Mouse (Mus musculus) stomach, embryonic 14.5 days (tissue): ENCODE results near the gene Wfikkn1. TPM values are rescaled to one million over a fixed set of nuclear protein-coding genes. Genes with fewer than 3 reads are reported as not detected.
"Not testable (repeated sequence)": the region's sequence is repeated elsewhere in the genome, so short reads cannot be mapped to it uniquely, and the experiment has no call there.

Experiments used
- ATAC-seq: fragments of 200-750 bp; cut with Nextera tagmentation; 2 replicates; pipeline ENCODE4 v1.8.0; 2017; ENCODE audit warnings: low read depth, moderate TSS enrichment; ENCODE audit not compliant: insufficient number of reproducible peaks, insufficient read depth, low FRiP score
- H3K27ac ChIP-seq: fragments of 300-500 bp; sonication (generic); 2 replicates; pipeline ENCODE4 v1.5.1; 2014; ENCODE audit warnings: mild to moderate bottlenecking, low read length, moderate library complexity, mixed read lengths
- H3K27me3 ChIP-seq: fragments of 300-500 bp; sonication (generic); 2 replicates; pipeline ENCODE4 v1.6.1; 2014; ENCODE audit warnings: low read length, control low read depth, mixed read lengths; ENCODE audit not compliant: control insufficient read depth, insufficient read depth
- H3K36me3 ChIP-seq: fragments of 300-500 bp; sonication (generic); 2 replicates; pipeline ENCODE4 v1.6.1; 2014; ENCODE audit warnings: mild to moderate bottlenecking, control low read depth, low read length, moderate library complexity, mixed read lengths; ENCODE audit not compliant: control insufficient read depth, insufficient read depth
- H3K4me1 ChIP-seq: fragments of 300-500 bp; sonication (generic); 2 replicates; pipeline ENCODE4 v1.6.1; 2014; ENCODE audit warnings: low read length, control low read depth, mixed read lengths; ENCODE audit not compliant: control insufficient read depth, insufficient read depth
- H3K4me2 ChIP-seq: fragments of 300-500 bp; sonication (generic); replicated peaks from 2 replicates; pipeline ENCODE4 v1.6.1; 2014; ENCODE audit warnings: low read depth, low read length, control low read depth
- H3K4me3 ChIP-seq: fragments of 300-500 bp; sonication (generic); 2 replicates; pipeline ENCODE4 v1.5.1; 2014; ENCODE audit warnings: low read depth, low read length, control low read depth
- H3K9ac ChIP-seq: fragments of 300-500 bp; sonication (generic); replicated peaks from 2 replicates; pipeline ENCODE4 v1.6.1; 2014; ENCODE audit warnings: low read depth, mild to moderate bottlenecking, control low read depth, low read length, moderate library complexity, mixed read lengths
- H3K9me3 ChIP-seq: fragments of 300-500 bp; sonication (generic); 2 replicates; pipeline ENCODE4 v1.6.1; 2016; ENCODE audit warnings: low read depth, low read length, control low read depth; ENCODE audit not compliant: control insufficient read depth
- WGBS: fragments of 180-500 bp; shearing (Covaris S2); extraction: QIAGEN DNeasy Blood & Tissue Kit; methylation state at CpG from one replicate; pipeline ENCODE4 v1.1.7; 2014; 5-methylcytosine and 5-hydroxymethylcytosine counted together
- polyA plus RNA-seq: library from polyadenylated mRNA; unstranded; fragments of >200 nt; fragmentation: Nextera tagmentation; extraction: Ambion mirVana; gene quantifications from 2 replicates; pipeline ENCODE4 v1.2.1, GENCODE M21; 2014

Wfikkn1 gene
- polyA plus RNA-seq, 1 experiment from 2014 or later: 0.65 TPM

- WGBS: 1% methylated on average over 59 of the region's 59 CpGs
- H3K9me3 ChIP-seq: no peaks in the 10 kb centered on the region
- ATAC-seq: peak; percentile 94
- H3K4me3 ChIP-seq: peak overlapping the region; percentile 70
- peaks cover 9% of the 10 kb centered on the region; the same call in 1 of the 2 replicates for H3K4me1 ChIP-seq
- H3K36me3 ChIP-seq: peaks cover 13% of the 10 kb centered on the region
- H3K4me2 ChIP-seq: peak overlapping the region; percentile 91
- H3K27ac ChIP-seq: peak overlapping the region; percentile 94
- H3K27me3 ChIP-seq: no peaks in the 10 kb centered on the region
- peak overlapping the region; percentile 37 for H3K9ac ChIP-seq
Observed at GRCm38 (mm10) chr17:25875171-25876136, 5.2 kb downstream of the Wfikkn1 start.

- Histone ChIP-seq H3K27me3 (no peaks in the 10 kb centered on the region), H3K4me2 (peak within 1 kb of the TSS; percentile 91), H3K9me3 (no peaks in the 10 kb centered on the region), H3K36me3 (peaks cover 13% of the 10 kb centered on the region), H3K9ac (peak within 1 kb of the TSS; percentile 37), H3K4me1 (peaks cover 9% of the 10 kb centered on the region; the same call in 1 of the 2 replicates), H3K27ac (peak within 1 kb of the TSS; percentile 94), H3K4me3 (peak within 1 kb of the TSS; percentile 70)
- under 1% methylated on average over 25 of the region's 25 CpGs for WGBS
- peak; percentile 70; the same call in 1 of the 2 replicates for ATAC-seq
Observed at GRCm38 (mm10) chr17:25874721-25875170, 5.9 kb downstream of the Wfikkn1 start, which contains the start of gene Mettl26. Gene Mettl26, plus strand, starts transcription at chr17:25875074.

GRCm38 (mm10) chr17:25874148-25874720 lies 6.4 kb downstream of the Wfikkn1 start:
- Histone ChIP-seq H3K4me2 (peak overlapping the region; percentile 91), H3K4me1 (peaks cover 9% of the 10 kb centered on the region; the same call in 1 of the 2 replicates), H3K4me3 (peak overlapping the region; percentile 70), H3K9ac (peak overlapping the region; percentile 33; the same call in 1 of the 2 replicates), H3K9me3 (no peaks in the 10 kb centered on the region), H3K27ac (peak overlapping the region; percentile 94), H3K36me3 (peaks cover 13% of the 10 kb centered on the region), H3K27me3 (no peaks in the 10 kb centered on the region)
- WGBS: 5% methylated on average over 14 of the region's 14 CpGs
- ATAC-seq: no peak

- Histone ChIP-seq H3K36me3 (peaks cover 11% of the 10 kb centered on the region), H3K27me3 (no peaks in the 10 kb centered on the region), H3K4me2 (peak overlapping the region; percentile 91), H3K4me1 (peaks cover 14% of the 10 kb centered on the region; the same call in 1 of the 2 replicates), H3K4me3 (no peak overlapping the region), H3K9me3 (no peaks in the 10 kb centered on the region), H3K27ac (no peak overlapping the region), H3K9ac (no peak overlapping the region)
- no peak for ATAC-seq
- 65% methylated on average over 11 of the region's 11 CpGs for WGBS
Observed at GRCm38 (mm10) chr17:25873405-25874147, 7.1 kb downstream of the Wfikkn1 start.

- Histone ChIP-seq H3K9me3 (no peaks in the 10 kb centered on the region), H3K36me3 (peaks cover 2% of the 10 kb centered on the region), H3K27ac (no peak overlapping the region), H3K27me3 (no peaks in the 10 kb centered on the region), H3K4me2 (no peak overlapping the region), H3K4me3 (no peak overlapping the region), H3K4me1 (peaks cover 16% of the 10 kb centered on the region), H3K9ac (no peak overlapping the region)
- WGBS: 84% methylated on average over 3 of the region's 3 CpGs
- no peak for ATAC-seq
Observed at GRCm38 (mm10) chr17:25872676-25873075, 8.0 kb downstream of the Wfikkn1 start.

GRCm38 (mm10) chr17:25871566-25871965 lies 9.1 kb downstream of the Wfikkn1 start:
- not testable (repeated sequence) for ATAC-seq, H3K4me2 ChIP-seq, H3K4me3 ChIP-seq, H3K9me3 ChIP-seq, H3K9ac ChIP-seq, H3K27ac ChIP-seq, H3K27me3 ChIP-seq, H3K36me3 ChIP-seq
- peaks cover 18% of the 10 kb centered on the region for H3K4me1 ChIP-seq

- no peak overlapping the region for H3K4me3 ChIP-seq
- H3K9me3 ChIP-seq: no peaks in the 10 kb centered on the region
- no peak overlapping the region for H3K9ac ChIP-seq
- no peak overlapping the region for H3K27ac ChIP-seq
- no peaks in the 10 kb centered on the region for H3K36me3 ChIP-seq
- WGBS: 83% methylated on average over 2 of the region's 2 CpGs
- no peaks in the 10 kb centered on the region for H3K27me3 ChIP-seq
- ATAC-seq: no peak
- H3K4me1 ChIP-seq: peaks cover 10% of the 10 kb centered on the region; the same call in 1 of the 2 replicates
- H3K4me2 ChIP-seq: no peak overlapping the region
Observed at GRCm38 (mm10) chr17:25869954-25870353, 10.7 kb downstream of the Wfikkn1 start.

- no peak overlapping the region for H3K4me3 ChIP-seq
- no peak overlapping the region for H3K9ac ChIP-seq
- H3K27ac ChIP-seq: no peak overlapping the region
- no peaks in the 10 kb centered on the region for H3K9me3 ChIP-seq
- H3K4me2 ChIP-seq: no peak overlapping the region
- WGBS: 84% methylated on average over 8 of the region's 8 CpGs
- no peaks in the 10 kb centered on the region for H3K27me3 ChIP-seq
- H3K36me3 ChIP-seq: no peaks in the 10 kb centered on the region
- no peak for ATAC-seq
- peaks cover 10% of the 10 kb centered on the region; the same call in 1 of the 2 replicates for H3K4me1 ChIP-seq
Observed at GRCm38 (mm10) chr17:25869498-25869897, 11.2 kb downstream of the Wfikkn1 start.
